Mouse (Mus musculus) ES-E14 (cell line): ENCODE data around the gene Actr2.

Source experiments
- MAFK ChIP-seq: IDR thresholded peaks from 2 replicates; pipeline ENCODE4 v1.6.1; 2014; ENCODE audit warnings: mild to moderate bottlenecking, low read depth, low read length, inconsistent platforms; ENCODE audit not compliant: insufficient read depth
- ZC3H11A ChIP-seq: IDR thresholded peaks from 2 replicates; pipeline ENCODE4 v1.6.1; 2012; ENCODE audit warnings: low read depth, mild to moderate bottlenecking, inconsistent platforms, low read length, borderline replicate concordance
- ZNF384 ChIP-seq: IDR thresholded peaks from 2 replicates; pipeline ENCODE4 v1.6.1; 2012; ENCODE audit warnings: low read depth, low read length, inconsistent platforms

DNA sequence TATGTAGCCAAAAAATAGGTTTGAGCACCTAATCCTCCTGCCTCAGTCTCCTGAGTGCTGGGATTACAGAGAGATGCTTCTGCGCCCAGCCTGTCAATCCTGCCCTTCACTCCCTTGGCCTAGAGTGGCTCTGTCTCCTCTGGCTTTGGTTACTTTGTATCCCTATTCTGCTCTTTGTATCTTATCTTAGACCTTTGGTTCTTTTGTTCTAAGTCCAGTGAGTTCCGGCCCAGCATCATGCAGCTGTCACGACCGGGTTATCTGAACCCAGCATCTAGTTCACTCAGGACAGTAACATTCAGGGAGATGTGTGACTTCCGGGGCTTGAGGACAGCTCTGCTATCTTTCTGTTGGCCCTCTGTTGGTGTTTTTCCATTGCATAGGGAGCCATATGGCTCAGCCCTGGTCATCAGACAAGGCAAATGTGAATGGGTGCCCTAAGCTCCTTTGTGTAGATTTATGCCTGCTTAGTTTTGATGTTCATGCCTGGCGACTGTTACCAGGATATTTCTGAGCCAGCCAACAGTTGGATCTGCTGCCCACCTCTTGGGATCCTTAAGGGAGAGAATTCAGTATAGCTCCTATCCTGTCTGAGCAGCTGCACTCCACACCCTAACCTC, 79.1 kb downstream of the Actr2 start:
- no peak for TF ChIP-seq ZC3H11A
- TF ChIP-seq MAFK, result no peak
- TF ChIP-seq ZNF384, result no peak
